Mouse (Mus musculus) embryonic facial prominence, embryonic 11.5 days (tissue): ENCODE measurements around the gene Hyal1. TPM values are rescaled to one million over a fixed set of nuclear protein-coding genes. Genes with fewer than 3 reads are reported as not detected.
A peak's percentile ranks its signal among the peaks of the same experiment; 100 is the strongest.

Experiments used
- ATAC-seq: fragments of 200-750 bp; cut with Nextera tagmentation; replicated peaks from 2 replicates; pipeline ENCODE4 v1.8.0; 2017; ENCODE audit warnings: low read depth; ENCODE audit not compliant: insufficient number of reproducible peaks, low FRiP score, low TSS enrichment
- DNase-seq: peaks from one replicate; pipeline ENCODE4 v3.0.0-alpha.2; 2015; ENCODE audit warnings: low spot score
- H3K27ac ChIP-seq: fragments of 300-500 bp; sonication (generic); replicated peaks from 2 replicates; pipeline ENCODE4 v1.5.1; 2014; ENCODE audit warnings: mild to moderate bottlenecking, low read depth, low read length, control low read depth
- H3K27me3 ChIP-seq: fragments of 300-500 bp; sonication (generic); 2 replicates; pipeline ENCODE4 v1.6.1; 2014; ENCODE audit warnings: mild to moderate bottlenecking, low read length, moderate library complexity, mixed read lengths; ENCODE audit not compliant: control insufficient read depth, insufficient read depth
- H3K36me3 ChIP-seq: fragments of 300-500 bp; sonication (generic); replicated peaks from 2 replicates; pipeline ENCODE4 v1.6.1; 2014; ENCODE audit warnings: low read depth, mild to moderate bottlenecking, low read length, moderate library complexity, mixed read lengths; ENCODE audit not compliant: control insufficient read depth, insufficient read depth
- H3K4me1 ChIP-seq: fragments of 300-500 bp; sonication (generic); 2 replicates; pipeline ENCODE4 v1.6.1; 2014; ENCODE audit warnings: low read length, mixed read lengths; ENCODE audit not compliant: control insufficient read depth, insufficient read depth
- H3K4me2 ChIP-seq: fragments of 300-500 bp; sonication (generic); 2 replicates; pipeline ENCODE4 v1.6.1; 2014; ENCODE audit warnings: low read depth, mild to moderate bottlenecking, control low read depth, low read length, moderate library complexity
- H3K4me3 ChIP-seq: fragments of 300-500 bp; sonication (generic); 2 replicates; pipeline ENCODE4 v1.5.1; 2014; ENCODE audit warnings: low read depth, low read length, control low read depth
- H3K9ac ChIP-seq: fragments of 300-500 bp; sonication (generic); replicated peaks from 2 replicates; pipeline ENCODE4 v1.6.1; 2014; ENCODE audit warnings: mild to moderate bottlenecking, control low read depth, low read length
- H3K9me3 ChIP-seq: fragments of 300-500 bp; sonication (generic); replicated peaks from 2 replicates; pipeline ENCODE4 v1.6.1; 2016; ENCODE audit warnings: mild to moderate bottlenecking, low read length, inconsistent platforms, mixed read lengths; ENCODE audit not compliant: control insufficient read depth
- WGBS: fragments of 180-500 bp; shearing (Covaris S2); extraction: QIAGEN DNeasy Blood & Tissue Kit; methylation state at CpG from one replicate; pipeline ENCODE4 v1.1.7; 2014; 5-methylcytosine and 5-hydroxymethylcytosine counted together
- polyA plus RNA-seq: library from polyadenylated mRNA; unstranded; fragments of >200 nt; fragmentation: Nextera tagmentation; extraction: Ambion mirVana; gene quantifications from 2 replicates; pipeline ENCODE4 v1.2.1, GENCODE M21; 2014

Gene Hyal1
- 5.3 and 7.3 TPM in 2 replicates for polyA plus RNA-seq

GRCm38 (mm10) chr9:107576357-107577107 lies at the start of gene Hyal1:
Gene Hyal1, plus strand, starts transcription at chr9:107576927.
- H3K9ac ChIP-seq, result peak within 1 kb of the TSS; percentile 63
- no peaks in the 10 kb centered on the region for H3K27me3 ChIP-seq
- peaks cover 7% of the 10 kb centered on the region for H3K36me3 ChIP-seq
- DNase-seq (peak; percentile 86), ATAC-seq (peak; percentile 64)
- peak within 1 kb of the TSS; percentile 53 for H3K27ac ChIP-seq
- WGBS, result 19% methylated on average over 16 of the region's 16 CpGs
- H3K9me3 ChIP-seq, result no peaks in the 10 kb centered on the region
- peak within 1 kb of the TSS; percentile 33 for H3K4me3 ChIP-seq
- H3K4me1 ChIP-seq, result no peaks in the 10 kb centered on the region; the same call in 1 of the 2 replicates
- peak within 1 kb of the TSS; percentile 65 for H3K4me2 ChIP-seq

GRCm38 (mm10) chr9:107533791-107534407 lies 42.8 kb upstream of the Hyal1 start, which contains the start of gene Tmem115:
Gene Tmem115, plus strand, starts transcription at chr9:107533945.
- Histone ChIP-seq H3K9me3 (no peaks in the 10 kb centered on the region), H3K9ac (peak within 1 kb of the TSS; percentile 76), H3K27ac (0 out of 2 replicates have a peak within 1 kb of the TSS, but pooled peaks have one; percentile 16), H3K4me1 (peaks cover 9% of the 10 kb centered on the region), H3K4me2 (peak within 1 kb of the TSS; percentile 95), H3K27me3 (no peaks in the 10 kb centered on the region), H3K36me3 (no peaks in the 10 kb centered on the region; the same call in 1 of the 2 replicates), H3K4me3 (peak within 1 kb of the TSS; percentile 88)
- DNase-seq (peak; percentile 98), ATAC-seq (peak; percentile 98)
- WGBS, result under 1% methylated on average over 46 of the region's 48 CpGs

GRCm38 (mm10) chr9:107534408-107535202 lies 42.1 kb upstream of the Hyal1 start:
- H3K4me3 ChIP-seq, result peak overlapping the region; percentile 88
- H3K9ac ChIP-seq, result peak overlapping the region; percentile 76
- H3K27me3 ChIP-seq, result no peaks in the 10 kb centered on the region
- WGBS, result under 1% methylated on average over 40 of the region's 40 CpGs
- 0 out of 2 replicates have a peak overlapping the region, but pooled peaks have one; percentile 16 for H3K27ac ChIP-seq
- peak overlapping the region; percentile 95 for H3K4me2 ChIP-seq
- DNase-seq, result no peak
- H3K4me1 ChIP-seq, result peaks cover 9% of the 10 kb centered on the region
- peak; percentile 2; the same call in 1 of the 2 replicates for ATAC-seq
- no peaks in the 10 kb centered on the region; the same call in 1 of the 2 replicates for H3K36me3 ChIP-seq
- H3K9me3 ChIP-seq, result no peaks in the 10 kb centered on the region

GRCm38 (mm10) chr9:107538231-107538630 lies 38.5 kb upstream of the Hyal1 start:
- 94% methylated on average over 7 of the region's 7 CpGs for WGBS
- H3K4me3 ChIP-seq, result no peak overlapping the region
- no peak for ATAC-seq

GRCm38 (mm10) chr9:107538711-107539110 lies 38.0 kb upstream of the Hyal1 start:
- Histone ChIP-seq H3K27me3 (no peaks in the 10 kb centered on the region), H3K9ac (no peak overlapping the region), H3K36me3 (no peaks in the 10 kb centered on the region; the same call in 1 of the 2 replicates), H3K4me2 (no peak overlapping the region), H3K9me3 (no peaks in the 10 kb centered on the region), H3K4me3 (no peak overlapping the region), H3K27ac (no peak overlapping the region), H3K4me1 (peaks cover 9% of the 10 kb centered on the region)
- ATAC-seq (no peak), DNase-seq (no peak)
- WGBS, result 95% methylated on average over 3 of the region's 3 CpGs

More at GRCm38 (mm10) chr9:107538231-107538630, 38.5 kb upstream of the Hyal1 start:
- Histone ChIP-seq H3K4me2 (no peak overlapping the region), H3K27ac (no peak overlapping the region), H3K9me3 (no peaks in the 10 kb centered on the region), H3K36me3 (no peaks in the 10 kb centered on the region; the same call in 1 of the 2 replicates), H3K27me3 (no peaks in the 10 kb centered on the region), H3K4me1 (peaks cover 9% of the 10 kb centered on the region), H3K9ac (no peak overlapping the region)
- no peak for DNase-seq

- ATAC-seq (no peak), DNase-seq (no peak)
- Histone ChIP-seq H3K27ac (no peak overlapping the region), H3K4me1 (peaks cover 9% of the 10 kb centered on the region), H3K4me3 (no peak overlapping the region), H3K9me3 (no peaks in the 10 kb centered on the region), H3K9ac (no peak overlapping the region), H3K27me3 (no peaks in the 10 kb centered on the region), H3K4me2 (no peak overlapping the region), H3K36me3 (no peaks in the 10 kb centered on the region; the same call in none of the 2 replicates)
- WGBS, result 94% methylated on average over 8 of the region's 8 CpGs
Measured at GRCm38 (mm10) chr9:107539940-107540339, 36.8 kb upstream of the Hyal1 start.

- ATAC-seq, result no peak
- Histone ChIP-seq H3K9me3 (no peaks in the 10 kb centered on the region), H3K4me3 (no peak overlapping the region), H3K4me1 (peaks cover 9% of the 10 kb centered on the region), H3K36me3 (no peaks in the 10 kb centered on the region; the same call in none of the 2 replicates), H3K27me3 (no peaks in the 10 kb centered on the region), H3K9ac (no peak overlapping the region), H3K27ac (no peak overlapping the region), H3K4me2 (no peak overlapping the region)
- 77% methylated on average over 4 of the region's 4 CpGs for WGBS
- DNase-seq, result no peak
Measured at GRCm38 (mm10) chr9:107540420-107540819, 36.3 kb upstream of the Hyal1 start.
